Mouse (Mus musculus) G1E (cell line): ENCODE data around the gene Gpx4.

Experiments used
- CTCF ChIP-seq: IDR thresholded peaks from 2 replicates; pipeline ENCODE4 v1.5.1; 2012; ENCODE audit warnings: low read depth, low read length, inconsistent platforms, mixed read lengths
- GATA1 ChIP-seq: IDR thresholded peaks from 2 replicates; pipeline ENCODE4 v1.6.1; 2012; ENCODE audit warnings: borderline replicate concordance, low read length, inconsistent platforms, mixed read lengths

DNA sequence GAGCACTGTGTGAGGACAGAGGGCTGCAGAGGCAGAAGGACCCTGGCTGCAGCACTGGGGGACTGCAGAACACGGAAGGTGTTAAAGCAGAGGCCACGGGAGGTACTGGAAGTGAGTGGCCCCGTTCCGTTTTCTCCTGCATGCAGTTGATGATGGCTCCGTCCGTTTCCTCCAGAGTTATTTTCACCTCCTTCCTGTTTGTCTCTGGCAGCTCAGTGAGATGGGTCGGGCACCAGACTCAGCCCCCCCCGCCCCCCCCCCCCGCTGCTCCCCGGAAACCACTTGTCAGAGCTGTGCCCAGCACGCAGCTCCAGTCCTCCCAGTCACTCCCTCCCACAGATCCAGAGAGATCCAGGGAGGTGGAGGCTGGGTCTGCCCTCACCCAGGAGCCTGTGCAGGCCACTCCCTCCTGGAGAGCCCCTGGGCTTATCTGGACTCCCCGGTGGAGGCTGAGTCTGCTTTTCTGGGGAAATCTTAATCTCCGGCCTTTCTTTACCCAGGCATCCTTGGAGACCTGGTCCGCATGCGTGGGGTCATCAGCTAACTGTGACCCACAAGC lies 28.1 kb upstream of the Gpx4 start:
- TF ChIP-seq CTCF (no peak), GATA1 (no peak)
